Mouse (Mus musculus): ENCODE data around the gene Cox15.

DNA sequence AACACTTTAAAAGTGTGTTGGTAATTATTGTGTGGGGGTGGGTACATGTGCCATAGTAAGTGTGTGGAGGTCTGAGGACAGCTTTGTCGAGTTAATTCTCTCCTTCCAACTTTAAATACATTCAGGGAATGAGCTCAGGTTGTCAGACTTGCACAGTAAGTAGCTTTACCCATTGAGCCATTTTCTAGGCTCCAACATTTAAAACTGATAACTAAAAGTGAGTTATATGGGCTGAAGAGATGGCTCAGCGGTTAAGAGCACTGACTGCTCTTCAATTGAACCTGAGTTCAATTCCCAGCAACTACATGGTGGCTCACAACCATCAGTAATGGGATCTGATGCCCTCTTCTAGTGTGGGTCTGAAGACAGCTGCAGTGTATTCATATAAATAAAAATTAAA is 1.4 kb upstream of the Cox15 start:
- TF ChIP-seq POLR2A (IDR thresholded peaks at IDR 0.05; ENCODE audit: insufficient read depth, low read depth, low read length) (no peak), CTCF (IDR thresholded peaks at IDR 0.05) (no peak)
